Mouse (Mus musculus): ENCODE measurements at regions not wholly inside any gene's neighbourhood (a gene's known extent, or its start where the extent isn't known, plus 50 kb on each side); places are given as distances from the start of the nearest gene placed in this dataset.
"Not testable (repeated sequence)": the region's sequence is repeated elsewhere in the genome, so short reads cannot be mapped to it uniquely, and the experiment has no call there.

DNA sequence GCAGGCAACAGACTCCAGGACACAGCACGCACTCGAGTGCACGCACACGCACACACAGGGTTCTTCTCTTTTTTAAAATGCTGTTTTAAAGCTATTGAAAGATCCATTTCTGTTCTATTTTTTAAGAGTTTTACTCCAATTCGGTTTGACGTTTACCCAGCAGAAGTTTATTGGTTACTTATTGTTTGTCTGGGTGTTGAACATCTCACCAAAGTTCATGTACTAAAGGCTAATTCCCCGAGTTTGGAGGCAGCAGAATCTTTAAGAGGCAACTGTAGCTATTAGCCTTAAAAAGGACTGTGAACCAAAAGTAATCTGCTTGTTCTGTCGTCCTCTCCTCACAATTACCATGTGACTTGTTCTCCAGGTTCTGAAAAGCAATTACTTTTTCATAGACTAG, 263.0 kb upstream of the Nfia start:
- no peak for DNase-seq (ENCODE audit: low spot score in 2 of 2)

DNA sequence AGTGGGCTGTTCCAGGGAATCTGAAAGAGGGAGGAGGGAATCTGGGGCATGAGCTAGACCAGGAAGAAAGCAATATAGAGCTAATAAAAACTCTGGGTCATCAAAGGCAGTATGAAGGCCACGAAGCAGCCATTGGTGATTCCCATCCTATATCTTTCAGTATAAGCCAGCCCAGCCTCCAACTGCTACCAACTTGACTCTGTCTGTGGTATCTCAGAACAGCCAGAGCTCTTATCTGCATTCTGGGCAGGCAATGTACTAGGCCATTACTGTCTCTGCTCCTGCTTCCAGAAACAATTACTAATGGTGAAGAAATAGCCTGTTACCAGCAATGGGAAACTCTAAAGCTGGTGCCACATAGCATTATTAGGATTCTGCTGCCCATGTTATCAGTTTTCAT, 266.8 kb upstream of the Nfia start:
- DNase-seq (ENCODE audit: low spot score in 2 of 2) = no peak

DNA sequence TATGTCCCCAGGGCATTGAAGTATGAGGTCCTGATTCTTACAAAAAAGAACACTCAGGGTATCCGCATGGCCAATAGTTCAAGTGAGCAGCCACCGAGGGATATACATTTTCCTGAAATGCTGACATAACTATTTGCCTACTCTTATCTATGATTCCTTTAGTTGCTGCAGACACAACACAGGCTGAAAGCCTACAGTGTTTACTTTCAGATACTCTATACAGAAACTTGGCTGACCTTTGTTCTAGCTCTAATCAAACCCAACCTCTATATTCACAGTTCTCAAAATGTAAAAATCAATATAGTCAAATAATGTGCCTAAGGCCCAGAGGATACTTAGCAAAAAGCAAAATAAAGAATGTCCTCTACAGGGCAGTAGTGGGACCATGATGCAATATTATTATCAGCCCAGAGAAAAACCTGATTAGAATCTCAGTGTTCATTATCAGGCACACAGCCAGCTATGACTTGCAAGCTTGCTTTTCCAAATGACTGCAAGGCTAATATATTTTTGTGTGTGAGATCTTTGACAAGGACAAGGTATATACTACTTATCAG, 281.2 kb upstream of the Nfia start:
- DNase-seq (ENCODE audit: low spot score in 2 of 2) = no peak

DNA sequence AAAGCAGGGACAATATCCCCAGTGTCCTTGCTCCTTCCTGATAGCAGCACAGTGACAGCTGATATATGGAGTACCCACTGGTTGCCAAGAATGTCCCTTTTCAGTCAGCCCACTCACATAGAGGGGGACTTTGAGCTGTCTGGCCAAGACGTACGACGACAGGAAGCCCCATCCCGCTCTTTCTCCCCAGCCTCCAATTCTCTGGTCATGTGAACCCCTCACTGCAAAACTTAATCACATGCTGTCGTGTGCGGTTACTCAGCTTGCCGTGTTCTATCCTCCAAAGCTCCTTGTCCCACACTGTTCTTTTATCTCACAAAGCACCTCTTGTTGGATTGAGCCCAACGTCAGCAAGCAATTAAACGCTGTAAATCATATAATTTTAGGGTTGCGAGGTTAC, 286.2 kb upstream of the Nfia start:
- no peak for DNase-seq (ENCODE audit: low spot score in 2 of 2)

DNA sequence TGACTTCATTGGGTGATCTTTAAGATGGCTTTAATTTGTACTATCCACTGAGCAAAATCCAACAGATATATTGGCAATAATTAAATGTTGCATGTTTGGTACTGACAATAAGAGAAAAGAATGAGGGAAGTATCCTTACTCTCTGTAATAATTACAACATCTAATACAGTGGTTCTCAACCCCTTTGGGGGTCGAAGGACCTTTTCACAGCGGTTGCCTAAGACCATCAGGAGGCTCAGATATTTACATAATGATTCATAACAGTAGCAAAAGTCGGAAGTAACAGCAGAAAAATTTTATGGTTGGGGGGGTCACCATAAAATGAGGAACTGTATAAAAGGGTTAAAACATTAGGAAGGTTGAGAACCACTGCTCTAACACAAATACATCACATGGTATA, 287.3 kb upstream of the Nfia start:
- DNase-seq (ENCODE audit: low spot score in 2 of 2) = no peak

DNA sequence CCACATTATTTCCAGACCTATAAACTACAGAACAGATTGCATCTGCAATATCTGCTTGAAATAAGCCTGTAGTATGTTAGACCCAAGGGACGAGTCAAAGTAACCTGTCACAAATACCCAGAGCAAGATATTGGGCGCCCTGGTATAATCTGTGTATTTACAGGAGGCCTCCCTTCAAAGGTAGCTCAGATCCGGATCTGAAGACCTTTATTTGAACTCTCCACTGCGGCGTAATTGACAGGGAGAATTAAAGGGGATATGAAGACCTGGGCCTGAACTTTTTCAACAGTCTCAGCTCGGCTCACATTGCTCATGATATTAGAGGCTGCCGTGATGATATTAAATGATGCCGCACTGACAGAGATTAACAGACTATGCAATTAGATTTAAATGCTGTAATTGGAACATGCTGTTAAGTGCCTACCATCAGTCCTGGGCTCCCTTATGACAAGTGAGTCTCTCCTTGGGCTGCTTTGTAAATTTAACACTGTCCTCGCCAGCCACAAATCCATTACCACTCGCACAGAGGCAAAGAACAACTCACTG, 289.8 kb upstream of the Nfia start:
- DNase-seq (ENCODE audit: low spot score in 2 of 2) = no peak

DNA sequence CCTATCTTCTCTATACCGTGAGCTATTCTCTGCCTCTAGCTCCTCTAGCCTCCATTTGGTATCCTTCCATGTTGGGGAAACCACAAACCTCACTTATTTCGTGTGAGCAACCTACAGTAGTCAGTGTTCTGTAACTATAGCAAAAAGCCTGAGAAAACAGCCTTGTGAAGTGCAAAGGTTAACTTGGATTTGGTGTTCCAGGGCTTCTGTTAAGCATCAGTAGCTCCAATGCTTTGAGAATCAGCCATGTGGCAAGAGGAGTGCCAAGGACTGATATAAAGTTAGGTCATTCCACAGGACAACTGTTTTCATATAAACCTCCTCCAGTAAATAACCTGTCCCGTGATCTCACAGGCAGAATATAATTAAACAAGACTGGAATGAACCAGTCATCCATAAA, 290.7 kb upstream of the Nfia start:
- DNase-seq (ENCODE audit: low spot score in 2 of 2) = no peak

DNA sequence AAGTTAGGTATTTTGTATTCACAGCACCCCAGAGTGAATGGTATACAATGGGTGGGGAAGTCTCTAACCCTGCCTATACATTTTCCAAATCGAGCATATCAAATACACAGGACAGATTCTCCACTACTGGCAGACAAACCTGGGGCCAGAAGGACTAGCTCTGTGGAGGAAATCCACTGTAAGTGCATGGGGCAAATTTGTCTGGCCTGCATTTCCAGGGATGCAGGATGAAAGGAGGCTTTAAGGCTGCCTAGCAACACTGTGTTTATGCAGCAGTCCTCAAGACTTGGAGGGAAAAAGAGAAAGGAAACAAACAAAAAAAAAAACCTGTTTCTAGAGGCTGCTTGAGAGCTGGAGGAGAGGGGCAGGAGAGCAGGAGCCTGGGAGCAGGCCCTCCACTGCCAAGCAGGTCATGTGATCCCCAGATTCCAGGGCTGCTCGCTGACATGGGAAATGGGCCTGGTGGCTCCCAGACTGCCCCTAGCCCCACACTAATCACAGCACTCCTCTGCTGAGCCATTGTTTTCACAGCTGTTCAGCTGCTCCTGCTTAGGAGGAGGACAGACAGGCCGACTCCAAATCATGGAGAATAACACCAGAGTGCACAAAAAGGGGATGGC, 293.7 kb upstream of the Gm10192 start:
- peak; percentile 67 to 70 for DNase-seq (ENCODE audit: low spot score in 2 of 2)

DNA sequence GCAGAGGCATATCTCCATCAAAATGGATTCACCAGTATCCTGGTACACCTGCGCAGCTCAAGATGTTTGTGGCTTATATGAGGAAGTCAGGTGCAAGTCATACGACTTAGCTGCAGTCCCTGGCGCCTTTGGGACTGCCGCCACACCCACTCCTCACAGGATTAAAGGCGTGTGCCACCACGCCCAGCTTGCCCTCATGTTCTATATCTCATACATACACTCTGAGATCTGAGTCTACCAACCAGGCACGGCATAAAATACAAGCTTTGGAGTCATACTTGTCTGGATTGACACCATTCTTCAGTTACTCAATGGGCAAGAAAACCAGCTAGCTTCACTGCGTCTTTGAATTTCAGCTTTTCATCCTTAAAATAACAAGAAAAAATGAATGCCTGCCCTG, 290.5 kb upstream of the Gm10192 start:
- not testable (repeated sequence) for DNase-seq (ENCODE audit: low spot score in 2 of 2)

DNA sequence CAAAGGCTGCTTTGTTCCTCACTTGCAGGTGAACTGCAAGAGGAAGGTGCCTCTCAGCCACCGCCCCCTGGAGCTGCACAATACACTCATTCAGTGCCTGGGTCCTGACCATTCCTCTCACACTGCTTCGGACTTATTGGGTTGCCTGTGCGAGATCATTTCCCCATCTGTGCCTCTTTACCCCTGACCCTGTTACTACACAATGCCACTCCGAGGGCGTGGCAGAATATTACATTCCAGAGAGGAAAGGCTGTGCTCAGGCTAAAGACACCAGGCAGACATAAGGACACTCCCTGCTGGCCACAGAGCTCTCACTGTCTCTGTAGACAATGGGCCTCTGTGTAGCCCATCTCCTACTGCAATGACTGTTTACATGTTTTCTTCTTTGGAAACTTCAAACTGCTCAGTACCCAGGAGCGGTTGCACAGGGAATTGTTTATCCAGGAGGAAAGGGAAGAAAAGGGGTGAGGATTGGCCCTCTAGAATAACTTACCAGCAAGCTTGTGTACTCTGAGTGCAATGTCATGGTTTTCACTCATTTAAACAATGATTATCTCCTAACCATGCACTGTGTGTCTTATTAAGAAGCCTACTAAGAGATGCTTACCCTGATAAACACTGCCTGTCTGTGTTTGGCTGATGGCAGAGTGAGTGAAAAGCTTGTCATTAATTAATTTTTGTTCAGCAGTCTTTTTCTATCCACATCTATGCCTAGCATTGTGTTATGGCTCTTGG, 283.1 kb upstream of the Gm10192 start:
- no peak for DNase-seq (ENCODE audit: low spot score in 2 of 2)

DNA sequence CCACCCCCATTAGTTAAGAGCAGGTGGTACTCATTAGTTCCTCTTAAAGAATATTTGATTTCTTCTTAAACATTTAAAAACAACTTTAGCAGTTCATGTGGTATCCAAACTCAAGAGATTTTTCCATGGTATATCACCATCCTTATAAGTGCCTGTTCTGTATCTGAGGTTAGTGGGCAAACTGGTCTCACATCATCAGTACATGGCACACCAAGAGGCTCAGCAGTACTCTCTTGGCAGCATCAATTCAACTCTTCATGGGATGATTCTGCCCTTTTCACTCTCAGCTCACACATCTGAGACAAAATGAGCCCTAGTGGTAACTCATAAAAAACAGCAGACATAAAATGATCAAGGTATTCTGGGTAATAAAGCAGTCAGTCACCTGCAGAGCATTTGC, 282.6 kb upstream of the Gm10192 start:
- no peak for DNase-seq (ENCODE audit: low spot score in 2 of 2)

DNA sequence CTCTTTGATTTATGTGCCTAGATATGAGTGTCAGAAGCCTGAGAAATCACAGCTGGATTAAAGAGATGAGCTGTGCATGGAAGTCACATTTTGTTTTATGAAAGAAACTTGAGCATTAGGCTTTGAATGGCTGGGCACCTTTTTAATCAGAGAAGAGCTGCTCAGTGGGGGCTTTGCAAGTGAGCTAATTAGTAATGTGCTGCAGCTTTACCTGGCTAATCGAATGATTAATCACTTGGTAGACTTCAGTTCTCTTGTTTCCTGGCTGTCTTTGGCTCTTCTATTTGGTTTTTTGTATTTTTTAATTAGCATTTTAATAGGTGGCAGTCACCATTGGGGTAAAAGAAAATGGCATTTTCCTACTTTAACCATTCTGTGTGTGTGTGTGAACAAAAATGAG, 278.2 kb upstream of the Gm10192 start:
- no peak for DNase-seq (ENCODE audit: low spot score in 2 of 2)

DNA sequence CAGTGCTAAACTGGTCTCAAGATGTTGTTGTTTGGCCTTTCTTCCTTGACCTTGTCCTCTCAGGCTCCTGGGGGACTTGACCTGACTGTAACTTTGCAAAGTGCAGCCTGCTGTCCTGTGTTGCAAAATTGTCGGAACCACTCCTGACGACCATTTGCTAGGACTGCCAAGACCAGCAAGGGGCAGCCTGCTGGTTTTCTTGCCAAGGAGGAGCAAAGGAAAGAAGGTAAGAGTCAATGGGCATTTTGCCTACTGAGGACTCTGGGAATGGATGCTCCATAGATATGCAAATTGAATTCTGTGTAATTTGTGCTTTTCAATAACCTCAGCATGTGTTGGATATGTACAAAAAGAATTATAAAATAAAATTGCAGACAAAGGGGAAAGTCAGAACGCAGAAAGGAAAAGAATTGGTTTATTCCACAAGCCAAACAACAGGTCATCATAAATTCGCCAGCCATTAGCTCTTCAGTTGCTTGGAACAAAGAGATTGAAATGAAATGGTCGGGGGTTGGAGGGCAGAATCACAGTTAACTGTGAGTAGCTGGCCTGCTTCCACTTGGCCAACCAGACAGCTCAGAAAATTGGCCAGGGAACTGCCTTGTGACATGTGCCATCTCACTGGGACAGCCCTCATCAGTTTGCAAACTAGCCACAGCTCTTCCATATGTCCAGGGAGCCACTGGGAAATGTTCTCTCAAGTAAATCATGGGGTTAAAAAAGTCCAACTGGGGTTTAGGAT, 256.5 kb upstream of the Gm10192 start:
- DNase-seq (ENCODE audit: low spot score in 2 of 2) = peak; percentile 37 to 38

DNA sequence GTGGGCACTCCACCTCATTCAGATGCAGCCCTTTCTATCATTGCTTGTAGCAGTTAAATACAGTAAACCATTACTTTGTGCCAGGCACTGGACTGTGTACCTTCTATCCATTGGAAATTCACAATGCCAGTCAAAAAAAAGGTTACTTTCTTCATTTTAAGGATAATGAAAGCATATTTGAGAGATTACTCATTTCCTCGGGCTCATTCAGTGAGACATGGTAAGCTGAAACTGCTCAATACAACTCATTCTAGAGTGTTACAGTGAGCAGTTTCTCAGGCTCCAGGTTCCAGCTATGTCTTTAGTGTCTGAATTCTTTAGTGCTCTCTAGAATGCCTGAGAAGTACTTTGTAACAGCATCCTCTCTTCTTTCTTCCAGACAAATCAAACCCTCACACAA, 249.7 kb upstream of the Gm10192 start:
- DNase-seq (ENCODE audit: low spot score in 2 of 2) = no peak

DNA sequence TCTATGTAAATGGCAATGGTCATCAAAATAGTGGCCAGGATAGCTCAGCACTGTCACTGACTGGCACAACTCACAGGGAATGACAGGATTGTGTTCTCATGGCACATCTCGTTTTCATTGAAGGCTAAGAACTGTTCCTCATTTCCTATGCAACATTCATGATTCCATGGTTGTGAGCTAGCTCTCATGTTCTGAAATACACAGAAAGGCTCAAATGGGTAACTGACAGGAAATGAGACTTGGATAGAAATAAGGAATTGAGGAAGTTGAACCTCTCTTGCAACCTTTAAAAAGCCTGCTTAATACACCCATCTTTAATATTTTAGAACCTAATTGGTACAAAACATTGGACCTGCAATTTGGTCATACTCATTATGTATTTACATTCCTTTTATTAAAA, 249.1 kb upstream of the Gm10192 start:
- no peak for DNase-seq (ENCODE audit: low spot score in 2 of 2)

DNA sequence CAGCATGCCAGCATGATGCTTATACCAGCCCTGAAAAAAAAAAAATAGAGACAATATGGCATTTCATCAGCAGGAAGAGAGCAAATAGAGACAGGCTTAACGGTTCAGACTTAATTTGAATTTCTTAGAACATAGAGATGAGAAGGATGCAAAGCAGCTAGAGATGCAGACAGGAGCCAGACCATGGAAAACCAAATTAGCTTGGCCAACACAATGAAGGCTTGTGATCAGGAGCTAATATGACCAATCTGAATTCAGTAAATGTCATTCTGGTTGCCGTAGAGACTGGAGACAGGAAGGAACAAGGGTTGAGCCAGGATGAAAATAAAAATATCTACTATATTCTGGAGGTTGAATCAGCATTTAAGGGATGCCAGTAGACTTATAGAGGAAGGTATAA, 248.3 kb upstream of the Gm10192 start:
- DNase-seq (ENCODE audit: low spot score in 2 of 2) = no peak

DNA sequence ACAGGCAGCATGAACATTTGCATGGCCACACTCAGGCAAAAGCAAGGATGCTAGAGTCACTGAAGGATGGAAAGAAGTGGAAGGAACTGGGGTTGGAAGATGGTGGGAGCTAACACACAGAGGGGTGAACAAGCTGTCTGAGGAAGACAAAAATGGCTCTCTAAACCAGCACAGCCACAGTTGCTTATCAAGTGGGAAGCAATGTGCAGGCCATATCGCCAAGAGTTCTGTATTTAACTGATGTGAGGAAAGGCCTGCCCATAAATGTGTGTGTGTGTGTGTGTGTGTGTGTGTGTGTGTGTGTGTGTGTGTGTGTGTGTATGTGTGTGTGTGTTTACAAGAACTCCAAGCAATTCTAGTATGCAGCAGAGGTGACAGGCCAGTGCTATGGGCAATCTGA, 236.9 kb upstream of the Gm10192 start:
- DNase-seq (ENCODE audit: low spot score in 2 of 2) = no peak

DNA sequence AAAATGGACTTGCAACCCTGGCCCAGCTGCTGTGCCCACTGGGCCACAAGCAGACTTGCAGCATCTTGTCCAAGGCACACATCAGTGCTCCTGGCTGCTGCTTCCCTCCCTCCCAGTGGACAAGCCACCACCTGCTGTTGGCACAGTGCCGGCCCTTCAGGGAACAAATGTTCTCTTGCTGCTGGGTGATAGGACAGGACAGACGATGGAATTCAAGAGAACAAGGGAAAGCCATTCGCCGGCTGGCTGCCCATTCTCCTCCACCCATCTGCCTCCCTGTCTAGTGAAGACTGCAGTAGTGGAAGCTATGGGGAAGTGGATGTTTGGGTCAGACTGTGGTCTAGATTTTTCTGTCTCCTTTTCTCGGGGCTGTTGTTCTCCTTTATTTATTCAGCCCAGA, 235.7 kb upstream of the Gm10192 start:
- peak; percentile 67 to 78 for DNase-seq (ENCODE audit: low spot score in 2 of 2)

DNA sequence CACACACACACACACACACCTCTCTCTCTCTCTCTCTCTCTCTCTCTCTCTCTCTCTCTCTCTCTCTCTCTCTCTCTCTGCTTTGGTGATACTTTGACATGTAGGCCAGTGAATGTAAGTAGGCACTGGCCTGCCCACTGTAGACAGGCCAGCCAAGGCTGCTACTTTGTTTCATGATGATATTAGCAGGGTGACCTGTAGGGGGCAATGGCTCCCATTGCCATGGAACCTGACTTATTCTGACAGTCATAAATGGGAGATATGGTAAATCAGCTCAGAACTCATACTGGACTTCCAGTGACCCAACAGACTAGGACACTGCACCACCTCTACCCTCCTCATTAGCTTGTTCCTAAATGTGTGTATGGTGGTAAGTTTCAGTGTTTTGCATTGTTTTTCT, 235.0 kb upstream of the Gm10192 start:
- no peak for DNase-seq (ENCODE audit: low spot score in 2 of 2)

DNA sequence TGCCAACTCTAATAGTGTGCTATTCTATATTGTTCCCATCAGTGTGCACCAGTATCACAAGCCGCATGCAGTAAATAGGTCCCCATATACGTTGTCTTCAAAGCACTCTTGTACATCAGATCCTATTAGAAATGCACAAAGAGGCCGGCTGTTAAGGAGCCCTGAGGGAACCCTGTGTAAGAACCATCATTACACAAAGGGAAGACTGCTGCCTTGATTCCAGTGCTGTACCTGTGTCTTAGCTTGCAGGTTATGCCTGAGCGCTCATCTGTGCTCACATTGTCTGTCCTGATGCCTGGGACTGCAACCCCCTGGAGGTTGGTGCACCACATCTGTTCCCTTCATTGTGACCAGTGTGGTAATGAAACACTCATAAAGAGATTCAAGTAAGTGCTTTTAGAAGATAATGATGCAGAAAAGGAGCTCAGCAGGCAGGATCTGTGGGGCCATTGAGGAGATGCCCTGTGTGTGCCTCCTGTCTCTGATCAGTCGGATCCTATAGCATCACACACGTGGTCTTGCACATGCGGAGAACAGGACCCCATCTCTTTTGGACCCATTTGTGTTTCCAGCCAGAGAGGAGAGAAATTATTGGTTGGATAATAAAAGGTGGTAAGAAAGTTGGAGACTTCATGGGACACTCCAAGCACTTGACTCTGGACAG, 225.8 kb upstream of the Gm10192 start:
- DNase-seq (ENCODE audit: low spot score in 2 of 2) = no peak

DNA sequence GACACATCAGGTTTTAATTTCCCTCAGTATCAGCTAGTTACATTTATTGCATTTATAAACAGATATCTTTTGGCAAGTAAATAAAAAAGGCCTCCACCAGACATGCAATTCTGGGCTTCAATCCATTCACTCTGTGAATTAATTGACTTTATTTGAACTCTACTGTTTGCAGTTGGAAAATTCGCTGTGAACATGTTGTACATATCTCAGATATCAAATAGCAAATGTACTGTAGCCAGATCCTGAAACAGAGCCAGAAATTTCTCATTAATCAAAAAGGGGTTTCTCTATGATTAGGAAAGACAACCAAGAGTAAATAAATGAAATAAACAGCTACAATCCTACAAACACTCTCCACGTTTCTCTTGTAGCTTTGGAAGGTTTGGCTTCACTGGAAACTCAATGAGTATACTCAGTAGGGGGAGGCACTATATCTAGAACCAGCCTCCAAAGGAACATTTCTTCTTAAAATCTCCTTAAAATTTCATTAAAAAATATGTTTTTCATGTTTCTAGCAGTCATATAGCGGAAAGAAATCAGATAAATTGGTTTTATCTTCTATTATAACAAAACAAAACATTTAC, 211.8 kb upstream of the Gm10192 start:
- DNase-seq (ENCODE audit: low spot score in 2 of 2) = no peak

DNA sequence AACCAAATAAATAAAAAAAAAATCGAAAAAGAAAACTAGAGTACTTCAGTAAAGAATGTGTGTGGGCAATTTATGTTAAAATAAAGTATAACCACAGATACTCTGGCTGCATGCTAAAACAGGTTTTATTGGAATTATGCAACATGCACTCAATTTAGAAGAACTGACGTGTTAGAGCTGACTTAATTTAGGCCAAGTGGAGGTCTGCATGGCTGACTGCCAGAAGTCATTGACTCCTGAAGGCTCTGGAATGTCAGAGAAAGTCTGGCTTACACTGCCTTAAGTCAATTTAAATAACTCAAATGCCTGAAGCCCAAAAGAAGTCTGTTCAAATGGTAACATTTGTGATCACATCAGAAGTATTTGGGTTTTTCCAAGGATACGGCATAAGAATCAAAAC, 198.1 kb upstream of the Gm10192 start:
- DNase-seq (ENCODE audit: low spot score in 2 of 2) = no peak

Data from right cerebral cortex, postnatal 10 days (tissue).